Mouse (Mus musculus) bone marrow, adult 2 months (tissue): ENCODE data around the gene Pcbp3.

ENCODE experiments used
- CTCF ChIP-seq: fragments of 200-500 bp; IDR thresholded peaks from 2 replicates; pipeline ENCODE4 v1.5.1; 2011; ENCODE audit warnings: low read length, control low read depth; ENCODE audit not compliant: control insufficient read depth, insufficient read depth
- POLR2A ChIP-seq: fragments of 200-500 bp; IDR thresholded peaks from 2 replicates; pipeline ENCODE4 v1.6.1; 2011; ENCODE audit warnings: low read depth, mild to moderate bottlenecking, control low read depth, low read length, borderline replicate concordance; ENCODE audit not compliant: control insufficient read depth

DNA sequence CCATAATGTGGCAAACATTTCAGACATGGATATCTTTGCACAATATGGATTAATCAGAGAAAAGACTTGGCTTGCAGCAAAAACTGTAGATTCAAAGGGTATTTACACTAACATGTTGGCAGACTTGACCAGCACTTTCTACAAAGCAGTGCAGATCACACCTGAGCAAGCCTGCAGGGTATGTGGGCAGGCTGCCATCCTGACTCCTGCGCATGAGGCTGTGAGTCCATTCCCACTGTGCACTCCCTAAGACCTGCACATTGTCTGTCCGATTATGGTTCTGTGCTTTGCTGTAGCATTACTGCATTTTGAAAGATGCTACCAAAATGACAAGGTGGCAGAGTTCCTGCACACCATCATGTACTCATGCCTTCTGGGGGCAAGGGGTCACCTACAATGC is 143.3 kb downstream of the Pcbp3 start:
- no peak for TF ChIP-seq POLR2A
- no peak for TF ChIP-seq CTCF
